Mouse (Mus musculus) gastrocnemius, postnatal 25 days (tissue): Measurements from ENCODE around the gene Syt6. TPM values are rescaled to one million over a fixed set of nuclear protein-coding genes. Genes with fewer than 3 reads are reported as not detected.
"Not testable (repeated sequence)": the region's sequence is repeated elsewhere in the genome, so short reads cannot be mapped to it uniquely, and the experiment has no call there.

Experiments used
- DNase-seq: peaks from one replicate; pipeline ENCODE4 v3.0.0; 2022
- total RNA-seq, 2 experiments: library from RNA; stranded (reverse); gene quantifications; 1 replicate in 1 of 2; 2 replicates in 1 of 2; pipeline ENCODE4 v1.2.3; 2021

The Syt6 gene
- total RNA-seq, 2 experiments from 2014 or later: not detected

DNA sequence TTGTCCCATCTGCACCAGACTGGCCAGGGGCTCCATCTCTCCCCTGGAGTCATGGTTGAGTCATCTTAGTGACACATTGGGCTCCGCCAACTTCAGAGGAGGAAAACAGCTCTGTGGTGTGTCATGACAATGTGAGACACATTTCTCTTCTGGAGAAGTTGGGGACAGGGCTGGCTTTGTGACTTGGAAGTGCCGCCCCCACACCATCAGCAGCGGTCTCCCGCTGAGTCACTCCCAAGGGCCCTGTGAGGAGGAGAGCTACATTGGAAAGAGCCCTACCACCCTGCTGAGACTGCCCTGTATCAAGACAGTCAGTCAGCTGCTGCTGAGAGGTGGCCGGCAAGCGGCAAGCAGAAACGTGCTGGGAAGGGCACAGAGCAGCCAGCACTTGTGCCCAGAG, 26.0 kb downstream of the Syt6 start:
- DNase-seq: no peak

DNA sequence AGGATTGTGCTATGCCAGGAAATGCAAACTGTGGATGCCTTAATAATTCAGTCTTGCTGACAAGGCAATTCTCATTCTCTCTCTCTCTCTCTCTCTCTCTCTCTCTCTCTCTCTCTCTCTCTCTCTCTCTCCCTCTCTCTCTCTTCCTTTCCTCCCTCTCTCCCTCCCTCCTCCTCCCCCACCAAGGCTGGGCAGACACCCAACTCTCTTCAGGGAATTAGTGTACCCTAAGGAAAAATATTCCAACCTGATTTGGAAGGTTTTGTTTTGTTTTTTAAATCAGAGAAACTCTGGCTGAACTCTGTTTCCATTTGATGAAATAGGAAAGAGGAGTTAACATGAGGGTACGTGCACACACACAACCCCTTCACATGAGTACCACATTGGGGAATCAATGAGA, 26.5 kb downstream of the Syt6 start:
- DNase-seq: no peak

DNA sequence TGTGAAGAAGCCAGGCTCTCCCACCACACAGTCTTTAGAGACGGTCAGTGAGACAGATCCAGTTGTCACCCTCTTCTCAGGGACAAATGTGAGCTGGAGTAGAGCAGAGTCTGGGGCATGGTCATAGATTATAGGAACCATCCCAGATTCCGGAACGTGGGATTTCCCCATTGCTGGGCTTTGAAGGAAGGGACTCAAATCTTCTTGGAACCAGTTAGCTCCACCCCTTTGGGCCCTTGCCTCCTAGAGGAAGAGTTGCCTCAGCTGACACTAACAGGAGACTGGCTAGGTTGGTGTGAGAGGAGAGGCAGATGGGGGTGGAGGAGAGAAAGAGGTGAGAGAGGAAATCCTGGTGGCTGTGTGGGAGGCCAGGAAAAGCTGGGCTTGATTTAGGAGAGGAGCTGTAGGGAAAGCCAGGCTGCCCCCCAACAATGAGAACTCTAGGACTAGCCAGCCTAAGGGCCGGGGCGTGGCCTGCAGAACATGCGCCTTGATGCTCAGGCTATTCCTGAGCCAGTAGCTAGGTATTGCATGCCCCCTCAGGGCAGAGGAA, 31.1 kb downstream of the Syt6 start:
- no peak for DNase-seq

DNA sequence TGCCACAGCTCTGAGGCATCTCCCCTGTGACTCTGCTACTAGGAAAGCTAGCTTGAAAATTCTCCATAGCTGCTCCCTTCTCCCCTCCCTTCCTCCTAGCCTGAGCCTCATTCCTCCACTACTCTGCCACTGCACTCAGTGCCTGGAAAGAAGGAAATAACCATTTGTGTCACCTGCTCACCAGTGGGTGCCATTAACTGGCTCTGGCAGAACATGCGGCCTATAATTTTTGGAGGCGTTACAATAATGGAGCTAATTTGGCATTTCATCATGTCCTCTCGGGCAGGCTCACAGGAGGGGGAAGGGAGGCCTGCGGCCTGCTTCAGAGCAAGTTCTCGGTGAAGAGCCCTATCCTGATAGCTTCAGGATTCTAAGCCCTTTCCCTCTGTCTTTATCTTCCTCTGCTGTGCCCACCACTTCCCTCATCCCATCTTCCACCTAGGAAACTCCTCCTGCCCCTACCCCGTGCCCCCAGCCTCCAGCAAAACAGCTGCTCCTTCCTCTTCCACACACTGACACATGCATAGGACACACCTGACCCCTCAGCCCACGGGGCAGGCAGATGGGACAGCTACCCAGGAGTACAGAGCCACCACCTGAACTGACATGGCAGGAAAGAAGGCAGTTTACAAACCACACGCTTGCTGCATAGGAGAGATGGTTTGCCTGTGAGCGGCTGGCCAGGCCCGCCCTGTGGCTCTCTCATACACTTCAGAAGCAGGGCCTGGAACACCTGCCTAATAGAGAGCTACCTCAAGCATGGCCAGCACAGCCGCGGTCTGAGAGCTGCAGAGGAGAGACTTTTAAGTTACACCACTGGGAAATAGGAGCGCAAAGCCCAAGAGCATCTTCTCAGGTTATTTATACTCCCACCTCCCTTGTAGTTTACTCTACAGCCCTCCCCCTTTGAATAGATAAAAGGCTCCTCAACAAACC, 31.9 kb downstream of the Syt6 start:
- no peak for DNase-seq

DNA sequence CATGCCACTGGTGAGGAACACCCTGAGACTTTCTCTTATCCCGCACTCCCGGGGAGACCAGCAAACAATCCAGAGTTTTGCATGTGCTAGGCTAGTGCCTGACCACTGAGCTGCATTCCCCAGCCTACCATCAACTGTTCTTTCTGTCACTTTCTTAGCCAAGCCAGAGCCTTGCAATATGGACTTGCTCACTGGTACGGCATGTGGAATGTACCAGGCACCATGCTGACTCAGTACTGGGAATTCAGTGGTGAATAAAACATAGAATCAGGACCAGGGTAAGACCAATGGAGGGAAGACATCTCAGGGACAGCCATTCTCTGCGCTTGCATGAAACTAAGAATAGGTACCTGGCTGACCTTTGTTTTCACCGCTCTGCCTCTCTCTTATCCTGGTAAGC, 35.2 kb downstream of the Syt6 start:
- no peak for DNase-seq

DNA sequence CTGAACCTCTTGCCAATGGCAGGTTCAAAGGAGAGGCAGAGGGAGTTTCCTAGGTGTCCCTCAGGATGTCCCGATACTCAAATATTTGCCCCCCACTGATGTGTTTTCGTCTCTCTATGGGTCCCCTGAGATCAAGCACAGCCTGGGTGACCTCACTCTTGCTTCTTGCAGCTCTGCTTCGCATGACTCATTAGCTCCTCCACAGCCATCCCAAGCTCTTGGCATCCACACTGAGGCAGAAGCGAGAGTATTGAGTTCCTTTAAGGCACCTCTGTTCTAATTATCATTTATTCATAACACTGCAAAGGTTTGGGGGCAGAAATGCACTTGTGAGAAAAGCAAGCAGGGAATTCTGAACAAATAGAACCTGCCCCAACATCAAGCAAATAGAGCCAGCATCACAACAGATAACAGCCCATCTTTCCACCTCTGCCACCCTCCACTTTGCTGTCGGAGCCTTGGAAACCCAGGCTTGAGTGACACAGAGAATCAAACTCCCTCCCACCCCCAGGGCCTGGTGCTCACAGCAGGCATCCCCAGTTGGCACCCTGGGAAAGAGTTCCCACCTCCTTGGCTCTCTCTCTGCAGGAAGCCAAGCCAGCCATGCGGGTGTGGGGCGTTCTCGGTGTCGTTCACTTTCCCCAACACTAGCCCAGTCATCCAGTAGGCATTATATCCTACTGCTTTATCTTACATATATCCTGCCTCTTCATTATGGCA, 37.8 kb downstream of the Syt6 start:
- DNase-seq: no peak

DNA sequence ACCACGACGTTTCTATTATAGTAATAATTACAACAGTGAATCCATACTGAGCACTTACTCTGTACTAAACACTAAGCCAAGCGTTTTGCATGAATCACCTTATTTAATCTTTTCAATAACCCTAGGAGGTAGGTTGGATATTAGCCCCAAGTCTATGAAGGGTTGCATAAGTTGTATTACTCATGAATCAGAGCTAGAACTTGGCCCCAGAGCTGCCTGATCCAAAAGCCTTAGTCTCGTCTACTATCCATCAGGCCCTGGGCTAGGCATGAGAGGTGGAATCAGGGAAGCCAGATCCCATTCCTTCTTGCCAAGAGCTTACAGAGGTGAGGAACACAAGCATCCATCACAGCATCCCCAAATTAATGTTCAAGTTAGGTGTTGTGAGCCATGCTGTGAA, 40.6 kb downstream of the Syt6 start:
- no peak for DNase-seq

DNA sequence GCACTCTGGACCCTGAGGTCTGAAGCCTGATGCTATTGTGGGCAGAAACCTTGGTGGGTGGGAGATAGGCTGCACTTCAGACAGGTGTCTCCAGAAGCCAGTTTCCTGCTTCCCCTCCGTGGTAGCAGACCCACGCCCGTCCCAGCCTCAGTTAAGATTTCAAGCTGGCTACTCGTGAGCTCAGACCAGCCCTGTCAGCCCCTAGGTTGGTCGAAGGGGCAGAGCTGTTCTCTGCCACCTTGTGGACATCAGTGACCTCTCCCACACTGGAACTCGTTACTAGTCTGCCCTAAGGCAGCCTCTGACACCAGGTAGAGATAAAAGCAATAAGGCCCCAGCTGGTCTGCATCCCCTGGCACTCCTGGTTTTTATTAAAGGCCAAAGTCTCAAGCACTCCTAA, 42.0 kb downstream of the Syt6 start:
- DNase-seq: no peak

GRCm38 (mm10) chr3:103620101-103620500, 45.1 kb downstream of the Syt6 start:
- no peak for DNase-seq

DNA sequence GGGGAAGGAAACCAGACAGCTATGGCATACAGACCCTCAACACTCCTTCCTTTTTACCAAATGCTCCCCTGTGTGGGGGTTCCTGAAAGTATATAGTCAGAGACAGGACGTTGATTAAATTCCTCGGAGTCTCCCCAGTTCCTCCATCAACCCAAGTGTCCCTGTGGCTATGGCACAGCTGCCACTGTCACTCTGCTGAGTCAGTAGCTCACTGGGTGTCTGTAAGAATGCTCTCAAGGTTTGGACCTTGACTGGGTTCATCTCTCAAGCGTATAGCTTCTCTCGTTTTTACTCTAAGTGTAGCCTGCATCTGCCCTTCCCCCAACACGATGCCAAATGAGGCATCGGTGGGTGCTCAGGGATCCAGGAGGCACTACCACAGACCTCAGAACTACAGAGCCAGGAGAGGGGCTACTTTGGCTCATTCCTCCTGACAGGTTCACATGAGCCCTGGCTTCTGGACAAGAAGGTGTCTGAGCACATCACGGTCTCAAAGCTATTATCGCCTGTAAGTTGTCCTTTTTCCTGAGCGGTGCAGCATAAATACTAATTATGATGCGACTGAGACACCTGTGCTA, 49.0 kb downstream of the Syt6 start:
- DNase-seq: no peak

- DNase-seq: no peak
Observed at GRCm38 (mm10) chr3:103624591-103625051, 49.6 kb downstream of the Syt6 start.

GRCm38 (mm10) chr3:103625169-103625568, 50.1 kb downstream of the Syt6 start:
- DNase-seq: no peak

GRCm38 (mm10) chr3:103626481-103626880, 51.5 kb downstream of the Syt6 start:
- DNase-seq: no peak

DNA sequence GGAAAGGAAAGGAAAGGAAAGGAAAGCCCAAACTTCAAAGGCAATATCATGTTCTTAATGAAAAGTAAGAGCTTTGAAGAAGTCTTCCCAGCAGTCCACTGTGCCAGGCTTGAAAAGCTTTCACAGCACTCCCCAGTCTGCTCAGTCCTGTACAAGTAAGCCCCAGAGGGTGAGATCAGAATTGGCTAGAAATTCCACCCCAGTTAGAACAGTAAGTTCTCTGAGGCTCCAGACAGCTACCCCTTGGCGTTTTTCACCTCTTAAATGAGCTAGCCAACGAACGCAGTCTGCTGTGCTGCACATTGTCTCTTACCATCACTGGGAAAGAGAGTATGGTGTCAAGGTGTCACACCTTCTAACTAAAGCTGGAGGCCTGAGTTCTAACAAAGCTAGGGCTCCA, 52.6 kb downstream of the Syt6 start:
- no peak for DNase-seq

- DNase-seq: no peak
Observed at GRCm38 (mm10) chr3:103633124-103633523, 58.1 kb downstream of the Syt6 start.

- no peak for DNase-seq
Observed at GRCm38 (mm10) chr3:103633831-103634230, 58.8 kb downstream of the Syt6 start.

- no peak for DNase-seq
Observed at GRCm38 (mm10) chr3:103634256-103634655, 59.2 kb downstream of the Syt6 start.

GRCm38 (mm10) chr3:103637641-103638040, 62.6 kb downstream of the Syt6 start:
- no peak for DNase-seq

DNA sequence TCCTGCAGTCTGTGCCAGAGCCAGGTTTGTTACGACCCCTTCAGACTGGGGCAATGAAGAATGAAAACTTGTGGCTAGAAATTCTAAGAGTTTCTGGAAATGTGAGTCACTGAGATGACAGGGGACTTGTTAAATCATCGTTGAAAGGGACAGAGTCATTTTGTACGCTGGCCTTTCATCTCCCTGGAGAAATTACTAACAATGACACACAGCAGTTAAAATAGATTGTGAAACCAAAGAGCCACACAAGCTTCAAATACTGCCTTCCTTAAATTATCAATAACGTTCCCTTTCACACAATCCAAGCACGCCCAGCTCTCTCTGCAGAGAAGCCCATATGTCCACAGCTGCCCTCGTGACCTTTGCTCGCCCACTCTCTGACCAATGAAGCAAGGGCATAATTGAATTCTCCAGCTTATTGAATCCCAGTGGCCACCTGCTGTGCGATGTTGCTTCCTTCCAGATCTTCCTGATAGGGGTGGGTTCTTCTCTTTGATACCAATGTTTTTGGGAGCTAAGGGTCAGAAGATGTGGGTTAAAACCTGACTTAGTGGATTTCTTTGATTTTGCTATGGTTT, 65.3 kb downstream of the Syt6 start:
- DNase-seq: no peak

- no peak for DNase-seq
Observed at GRCm38 (mm10) chr3:103641301-103641700, 66.3 kb downstream of the Syt6 start.

GRCm38 (mm10) chr3:103645968-103646367, 70.9 kb downstream of the Syt6 start, which contains the start of gene Atg4a-ps:
Gene Atg4a-ps, minus strand, starts transcription at chr3:103646068.
- DNase-seq: not testable (repeated sequence)
